Comparison of ENCODE assay signal across 8 mouse cellular contexts in genomic region chr3:63964100-63964921, GRCm38 (mm10). TPM values are rescaled to one million over a fixed set of nuclear protein-coding genes. Genes with fewer than 3 reads are reported as not detected.
DNase-seq lines count a peak whose midpoint lies in the region; ATAC-seq and TF ChIP-seq lines count a peak whose summit lies in the region.

TSS of gene Slc33a1 (minus strand) at chr3:63964768.

- DNase-seq in ZHBTc4 (ENCODE audit: low read depth, low spot score): peak; percentile 99
- peak; percentile 99 for DNase-seq in gastrocnemius, adult 2 months
- peak; percentile 100 for DNase-seq in hindbrain, postnatal 0 days (ENCODE audit: low spot score)
- DNase-seq in left cerebral cortex, adult 2 months (ENCODE audit: extremely low spot score in 1 of 2, low spot score in 2 of 2): peak; percentile 99
- DNase-seq in right cerebral cortex, adult 2 months (ENCODE audit: low spot score in 2 of 2): peak; percentile 100
- peak; percentile 100 for DNase-seq in urinary bladder, postnatal 14 days (ENCODE audit: low spot score)

- H3K4me2 ChIP-seq in hindbrain, postnatal 0 days (ENCODE audit: low read depth, low read length): peak within 1 kb of the TSS; percentile 80

- H3K4me1 ChIP-seq in hindbrain, postnatal 0 days (ENCODE audit: insufficient read depth, low read length): peaks cover 17% of the 10 kb centered on the region

- peak within 1 kb of the TSS; percentile 75 for H3K9ac ChIP-seq in hindbrain, postnatal 0 days (replicated peaks; ENCODE audit: low read length)

- no peaks in the 10 kb centered on the region for H3K36me3 ChIP-seq in hindbrain, postnatal 0 days (ENCODE audit: insufficient read depth, low read length)

- peak; percentile 9; the same call in 1 of the 2 replicates for TF ChIP-seq CTCF in gastrocnemius, adult 2 months (IDR thresholded peaks at IDR 0.05)
- TF ChIP-seq CTCF in hindbrain, postnatal 0 days (IDR thresholded peaks at IDR 0.05; ENCODE audit: low read depth): peak; percentile 46
- no peak; the same call in 1 of the 2 replicates for TF ChIP-seq CTCF in left cerebral cortex, adult 2 months (IDR thresholded peaks at IDR 0.05)

- no peaks in the 10 kb centered on the region for H3K9me3 ChIP-seq in hindbrain, postnatal 0 days (ENCODE audit: low read length)

- WGBS in hindbrain, postnatal 0 days: under 1% methylated on average over 69 of the region's 69 CpGs

- peak within 1 kb of the TSS; percentile 98 for H3K27ac ChIP-seq in gastrocnemius, adult 2 months
- H3K27ac ChIP-seq in hindbrain, postnatal 0 days: peak within 1 kb of the TSS; percentile 90
- H3K27ac ChIP-seq in left cerebral cortex, adult 2 months: peak within 1 kb of the TSS; percentile 86

- intact Hi-C loops in gastrocnemius, adult 2 months (cut with DNase I): loop anchor here (5.0 kb wide), 1 partner anchor 37 kb away; the partner anchor contains the start of gene E130311K13Rik
- intact Hi-C loops in left cerebral cortex, adult 2 months (cut with DNase I): loop anchor here (1.0 kb wide), 2 partner anchors 12 to 35 kb away; partner anchors contain the start of genes E130311K13Rik and Gmps

- peaks cover 6% of the 10 kb centered on the region; the same call in 1 of the 2 replicates for H3K27me3 ChIP-seq in hindbrain, postnatal 0 days (ENCODE audit: insufficient read depth, low read length)

- peak; percentile 95 for ATAC-seq in common myeloid progenitor, adult 5-6 weeks (replicated peaks; ENCODE audit: low read depth, poor library complexity, severe bottlenecking)
- ATAC-seq in hindbrain, postnatal 0 days: peak; percentile 99
- peak; percentile 95 for ATAC-seq in megakaryocyte, adult 5-6 weeks (ENCODE audit: poor library complexity, severe bottlenecking)

- H3K4me3 ChIP-seq in gastrocnemius, adult 2 months: peak within 1 kb of the TSS; percentile 98
- peak within 1 kb of the TSS; percentile 85 for H3K4me3 ChIP-seq in hindbrain, postnatal 0 days (ENCODE audit: low read length)
- H3K4me3 ChIP-seq in left cerebral cortex, adult 2 months: peak within 1 kb of the TSS; percentile 84

RNA-seq across cellular contexts. Expression of gene Slc33a1, which starts in this region (rescaled TPM):
- 18.5 and 19.1 TPM in 2 replicates for total RNA-seq in common myeloid progenitor, adult 5-6 weeks (2017)
- total RNA-seq in gastrocnemius, adult 2 months (2021): 1 to 10 TPM; 5.1 to 6.7 TPM
- 48.6 and 50.3 TPM in 2 replicates for total RNA-seq in hindbrain, postnatal 0 days (2014; rRNA removed)
- polyA plus RNA-seq in hindbrain, postnatal 0 days (2015; fragmentation: Nextera tagmentation; extraction: Ambion mirVana): 14.3 and 15.4 TPM in 2 replicates
- 10 to 100 TPM; 29.7 to 30.2 TPM for total RNA-seq in left cerebral cortex, adult 2 months (2021)
- 19.0 and 21.2 TPM in 2 replicates for total RNA-seq in megakaryocyte, adult 5-6 weeks (2015)
- 17.3 and 21.6 TPM in 2 replicates for total RNA-seq in megakaryocyte, adult 5-6 weeks (2017)

Comparison
In these comparisons a context has a peak if more than half of its experiments do, and no peak if none do; other contexts are left out.
1. Peak in every context shown above with its lines: DNase-seq, ATAC-seq, H3K4me3 ChIP-seq and H3K27ac ChIP-seq.